Mouse (Mus musculus) neutrophil, adult 83 days (primary cell): ENCODE measurements around the gene Kcnj12. TPM values are rescaled to one million over a fixed set of nuclear protein-coding genes. Genes with fewer than 3 reads are reported as not detected.

ENCODE experiments used
- total RNA-seq, 2 experiments: library from RNA; stranded (reverse); gene quantifications; one replicate each; pipeline ENCODE4 v1.2.4; 2023

Gene Kcnj12
- total RNA-seq: not detected

DNA sequence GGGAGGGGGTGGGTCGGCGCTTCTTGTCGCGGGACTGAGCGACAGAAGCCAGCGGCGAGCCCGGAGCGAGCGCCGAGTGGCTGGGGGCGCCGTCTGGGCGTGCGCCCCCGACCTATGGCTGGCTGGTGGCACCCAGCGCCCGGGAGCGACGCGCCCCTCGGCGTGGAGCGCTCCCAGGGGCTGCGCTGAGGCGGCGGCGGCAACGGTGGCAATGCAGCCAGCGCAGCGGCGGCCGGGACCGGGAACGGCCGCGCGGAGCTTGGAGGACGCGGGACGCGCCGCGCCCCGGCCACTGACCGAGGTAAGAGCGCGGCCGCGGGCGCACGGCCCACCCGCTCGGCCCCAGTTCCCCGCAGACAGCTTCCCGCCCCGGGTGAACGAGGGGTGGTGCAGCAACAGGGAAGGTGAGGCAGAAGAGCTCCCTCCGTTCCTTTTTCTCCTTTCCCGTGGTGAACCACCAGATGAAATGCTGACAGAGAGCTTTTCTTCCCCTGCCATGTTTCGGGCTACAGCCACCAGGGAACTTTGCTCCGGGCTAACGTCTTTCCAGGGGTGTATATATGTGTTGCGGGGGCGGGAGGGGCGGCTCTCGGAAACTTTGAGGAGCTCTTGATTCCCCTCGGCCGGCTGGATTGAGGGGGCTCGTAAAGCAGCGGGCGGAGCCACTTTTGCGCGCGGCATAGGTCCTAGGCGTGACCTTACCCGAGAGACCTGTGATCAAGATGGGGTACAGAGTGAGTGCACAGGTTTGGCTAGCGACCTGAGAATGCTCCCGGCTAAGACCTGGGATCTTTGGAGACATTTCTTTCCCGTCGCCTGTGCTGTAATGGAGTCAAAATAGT, at the start of gene Kcnj12:
Kcnj12 (plus strand) TSS at position 15 of the 842 bp plus-strand sequence.

Other genes with a start within 250 kb of the Kcnj12 start
- 10 to 100 TPM; 10.2 to 11.4 TPM for gene Top3a, start 245.2 kb upstream of the Kcnj12 start, total RNA-seq
- gene Smcr8, start 245.0 kb upstream of the Kcnj12 start, total RNA-seq: 10 to 100 TPM; 33.7 to 38.7 TPM
- 1 to 10 TPM; 7.7 to 8.1 TPM for gene Shmt1, start 210.8 kb upstream of the Kcnj12 start, total RNA-seq
- gene Dhrs7b, start 191.9 kb upstream of the Kcnj12 start, total RNA-seq: 1 to 10 TPM; 6.2 to 6.6 TPM
- 10 to 100 TPM; 12.6 to 13.0 TPM for gene Tmem11, start 143.3 kb upstream of the Kcnj12 start, total RNA-seq
- 10 to 100 TPM in 1 of 2 experiments, 1 to 10 TPM in 1; 8.3 to 12.0 TPM for gene Natd1, start 107.8 kb upstream of the Kcnj12 start, total RNA-seq
- gene Map2k3, start 90.5 kb upstream of the Kcnj12 start, total RNA-seq: 10 to 100 TPM; 81.6 to 90.0 TPM
- gene Tnfrsf13b, start 104.2 kb downstream of the Kcnj12 start, total RNA-seq: 10 to 100 TPM; 29.8 to 30.2 TPM
- gene Usp22, start 152.5 kb downstream of the Kcnj12 start, total RNA-seq: 10 to 100 TPM; 52.5 to 68.2 TPM
- not detected for gene Aldh3a1, start 185.0 kb downstream of the Kcnj12 start, total RNA-seq
- gene Aldh3a2, start 244.9 kb downstream of the Kcnj12 start, total RNA-seq: 10 to 100 TPM; 63.1 to 79.1 TPM